Mouse (Mus musculus) limb, embryonic 14.5 days (tissue): ENCODE results near the gene Arhgef2. TPM values are rescaled to one million over a fixed set of nuclear protein-coding genes. Genes with fewer than 3 reads are reported as not detected.

Experiments
- ATAC-seq: fragments of 200-750 bp; cut with Nextera tagmentation; 2 replicates; pipeline ENCODE4 v1.8.0; 2017; ENCODE audit warnings: low read depth, moderate number of reproducible peaks, moderate TSS enrichment; ENCODE audit not compliant: low FRiP score
- DNase-seq: peaks from one replicate; pipeline ENCODE4 v3.0.0-alpha.2; 2015; ENCODE audit warnings: low spot score
- H3K27ac ChIP-seq: fragments of 300-500 bp; sonication (generic); replicated peaks from 2 replicates; pipeline ENCODE4 v1.5.1; 2014; ENCODE audit warnings: low read depth, mild to moderate bottlenecking, low read length, moderate library complexity, mixed read lengths
- H3K27me3 ChIP-seq: fragments of 300-500 bp; sonication (generic); 2 replicates; pipeline ENCODE4 v1.6.1; 2014; ENCODE audit warnings: low read length, mixed read lengths; ENCODE audit not compliant: control insufficient read depth, insufficient read depth
- H3K36me3 ChIP-seq: fragments of 300-500 bp; sonication (generic); 2 replicates; pipeline ENCODE4 v1.6.1; 2014; ENCODE audit warnings: mild to moderate bottlenecking, low read length, moderate library complexity, mixed read lengths; ENCODE audit not compliant: control insufficient read depth, insufficient read depth
- H3K4me1 ChIP-seq: fragments of 300-500 bp; sonication (generic); 2 replicates; pipeline ENCODE4 v1.6.1; 2014; ENCODE audit warnings: antibody characterized with exemption, low read length, mixed read lengths; ENCODE audit not compliant: control insufficient read depth, insufficient read depth
- H3K4me2 ChIP-seq: fragments of 300-500 bp; sonication (generic); replicated peaks from 2 replicates; pipeline ENCODE4 v1.6.1; 2014; ENCODE audit warnings: low read depth, mild to moderate bottlenecking, low read length, moderate library complexity; ENCODE audit not compliant: severe bottlenecking
- H3K4me3 ChIP-seq: fragments of 300-500 bp; sonication (generic); replicated peaks from 2 replicates; pipeline ENCODE4 v1.5.1; 2014; ENCODE audit warnings: low read length
- H3K9ac ChIP-seq: fragments of 300-500 bp; sonication (generic); 2 replicates; pipeline ENCODE4 v1.6.1; 2014; ENCODE audit warnings: mild to moderate bottlenecking, low read depth, low read length, moderate library complexity; ENCODE audit not compliant: severe bottlenecking
- H3K9me3 ChIP-seq: fragments of 300-500 bp; sonication (generic); 2 replicates; pipeline ENCODE4 v1.6.1; 2016; ENCODE audit warnings: low read length; ENCODE audit not compliant: control insufficient read depth
- POLR2A ChIP-seq: fragments of 200-500 bp; IDR thresholded peaks from 2 replicates; pipeline ENCODE4 v1.8.0; 2012; ENCODE audit warnings: inconsistent platforms, mild to moderate bottlenecking, moderate library complexity, borderline replicate concordance; ENCODE audit not compliant: insufficient read depth, insufficient read length; ENCODE audit errors: extremely low read depth
- WGBS: fragments of 180-500 bp; shearing (Covaris S2); extraction: QIAGEN DNeasy Blood & Tissue Kit; methylation state at CpG from one replicate; pipeline ENCODE4 v1.1.7; 2014; 5-methylcytosine and 5-hydroxymethylcytosine counted together
- polyA plus RNA-seq, 2 experiments: library from polyadenylated mRNA; depleted of rRNA in 1 of 2; stranded (reverse) in 1 of 2; unstranded in 1 of 2; fragments of >200 nt; fragmentation: Nextera tagmentation in 1 of 2; extraction: Ambion mirVana in 1 of 2; gene quantifications; 2 replicates each; pipeline versions ENCODE4 v1.2.1 to v1.2.3; 2012 to 2014

Arhgef2 gene
- polyA plus RNA-seq, 2 experiments: 81.9 to 84.7 TPM

GRCm38 (mm10) chr3:88649186-88649585 lies 43.4 kb downstream of the Arhgef2 start:
- Histone ChIP-seq H3K36me3 (peaks cover 45% of the 10 kb centered on the region), H3K4me3 (no peak overlapping the region), H3K27me3 (no peaks in the 10 kb centered on the region), H3K9ac (no peak overlapping the region), H3K4me1 (no peaks in the 10 kb centered on the region), H3K4me2 (no peak overlapping the region), H3K9me3 (no peaks in the 10 kb centered on the region), H3K27ac (no peak overlapping the region)
- DNase-seq: no peak
- TF ChIP-seq POLR2A: no peak
- WGBS: 75% methylated on average over 10 of the region's 10 CpGs
- ATAC-seq: no peak

GRCm38 (mm10) chr3:88649967-88650366 lies 44.2 kb downstream of the Arhgef2 start:
- no peak for TF ChIP-seq POLR2A
- Histone ChIP-seq H3K4me2 (no peak overlapping the region), H3K9me3 (no peaks in the 10 kb centered on the region), H3K27me3 (no peaks in the 10 kb centered on the region), H3K9ac (no peak overlapping the region), H3K4me3 (no peak overlapping the region), H3K36me3 (peaks cover 37% of the 10 kb centered on the region), H3K4me1 (peaks cover 2% of the 10 kb centered on the region; the same call in 1 of the 2 replicates), H3K27ac (no peak overlapping the region)
- WGBS: 94% methylated on average over 13 of the region's 13 CpGs
- ATAC-seq (no peak), DNase-seq (no peak)

GRCm38 (mm10) chr3:88650713-88651504 lies 45.1 kb downstream of the Arhgef2 start:
- no peaks in the 10 kb centered on the region for H3K27me3 ChIP-seq
- DNase-seq: no peak
- TF ChIP-seq POLR2A: no peak
- peaks cover 4% of the 10 kb centered on the region; the same call in 1 of the 2 replicates for H3K4me1 ChIP-seq
- H3K4me3 ChIP-seq: no peak overlapping the region
- no peak for ATAC-seq
- H3K9ac ChIP-seq: no peak overlapping the region
- peaks cover 28% of the 10 kb centered on the region for H3K36me3 ChIP-seq
- no peak overlapping the region for H3K4me2 ChIP-seq
- H3K27ac ChIP-seq: no peak overlapping the region
- 72% methylated on average over 13 of the region's 13 CpGs for WGBS
- H3K9me3 ChIP-seq: no peaks in the 10 kb centered on the region

- H3K9ac ChIP-seq: no peak overlapping the region
- peaks cover 18% of the 10 kb centered on the region for H3K36me3 ChIP-seq
- H3K9me3 ChIP-seq: no peaks in the 10 kb centered on the region
- 72% methylated on average over 17 of the region's 18 CpGs for WGBS
- TF ChIP-seq POLR2A: no peak
- no peak overlapping the region for H3K4me3 ChIP-seq
- ATAC-seq: no peak
- DNase-seq: no peak
- H3K27ac ChIP-seq: no peak overlapping the region
- H3K4me1 ChIP-seq: peaks cover 4% of the 10 kb centered on the region; the same call in 1 of the 2 replicates
- H3K4me2 ChIP-seq: no peak overlapping the region
- H3K27me3 ChIP-seq: no peaks in the 10 kb centered on the region
These were observed 46.2 kb downstream of the Arhgef2 start for GRCm38 (mm10) chr3:88651669-88652618.

- no peak for TF ChIP-seq POLR2A
- 86% methylated on average over 17 of the region's 17 CpGs for WGBS
- DNase-seq (no peak), ATAC-seq (no peak)
- H3K9me3 ChIP-seq: no peaks in the 10 kb centered on the region
- no peak within 1 kb of the TSS for H3K4me2 ChIP-seq
- no peak within 1 kb of the TSS for H3K4me3 ChIP-seq
- peaks cover 4% of the 10 kb centered on the region; the same call in 1 of the 2 replicates for H3K4me1 ChIP-seq
- no peak within 1 kb of the TSS for H3K9ac ChIP-seq
- no peaks in the 10 kb centered on the region for H3K27me3 ChIP-seq
- no peak within 1 kb of the TSS for H3K27ac ChIP-seq
- peaks cover 7% of the 10 kb centered on the region for H3K36me3 ChIP-seq
These were observed 47.2 kb downstream of the Arhgef2 start, which contains the start of gene Rxfp4 for GRCm38 (mm10) chr3:88652846-88653515. Rxfp4 (minus strand) TSS chr3:88653142.
